Mouse (Mus musculus) intestine, postnatal 0 days (tissue): ENCODE data around the gene Krtap1-3. TPM values are rescaled to one million over a fixed set of nuclear protein-coding genes. Genes with fewer than 3 reads are reported as not detected.

Experiments
- ATAC-seq: fragments of 200-750 bp; cut with Nextera tagmentation; 2 replicates; pipeline ENCODE4 v1.8.0; 2017; ENCODE audit warnings: mild to moderate bottlenecking, moderate TSS enrichment, moderate library complexity
- H3K27ac ChIP-seq: fragments of 300-500 bp; sonication (generic); 2 replicates; pipeline ENCODE4 v1.5.1; 2014; ENCODE audit warnings: mild to moderate bottlenecking, low read depth, low read length, moderate library complexity
- H3K27me3 ChIP-seq: fragments of 300-500 bp; sonication (generic); replicated peaks from 2 replicates; pipeline ENCODE4 v1.6.1; 2014; ENCODE audit warnings: low read length, mixed read lengths; ENCODE audit not compliant: control insufficient read depth, insufficient read depth
- H3K36me3 ChIP-seq: fragments of 300-500 bp; sonication (generic); 2 replicates; pipeline ENCODE4 v1.6.1; 2014; ENCODE audit warnings: mild to moderate bottlenecking, moderate library complexity; ENCODE audit not compliant: control insufficient read depth, insufficient read depth
- H3K4me1 ChIP-seq: fragments of 300-500 bp; sonication (generic); replicated peaks from 2 replicates; pipeline ENCODE4 v1.6.1; 2014; ENCODE audit warnings: antibody characterized with exemption, low read length, mixed read lengths; ENCODE audit not compliant: control insufficient read depth, insufficient read depth
- H3K4me2 ChIP-seq: fragments of 300-500 bp; sonication (generic); replicated peaks from 2 replicates; pipeline ENCODE4 v1.6.1; 2014; ENCODE audit warnings: low read depth, mild to moderate bottlenecking, moderate library complexity
- H3K4me3 ChIP-seq: fragments of 300-500 bp; sonication (generic); 2 replicates; pipeline ENCODE4 v1.5.1; 2014; ENCODE audit warnings: low read depth, low read length
- H3K9ac ChIP-seq: fragments of 300-500 bp; sonication (generic); 2 replicates; pipeline ENCODE4 v1.6.1; 2014; ENCODE audit warnings: mild to moderate bottlenecking, low read depth, low read length
- H3K9me3 ChIP-seq: fragments of 300-500 bp; sonication (generic); 2 replicates; pipeline ENCODE4 v1.6.1; 2016; ENCODE audit warnings: mixed run types; ENCODE audit not compliant: control insufficient read depth
- CTCF ChIP-seq: sonication (generic); IDR thresholded peaks from 2 replicates; pipeline ENCODE4 v1.5.1; 2016; ENCODE audit warnings: low read depth, mild to moderate bottlenecking, control low read depth, antibody characterized with exemption, moderate library complexity
- WGBS: fragments of 180-500 bp; shearing (Covaris S2); extraction: QIAGEN DNeasy Blood & Tissue Kit; methylation state at CpG from one replicate; pipeline ENCODE4 v1.1.7; 2014; 5-methylcytosine and 5-hydroxymethylcytosine counted together
- polyA plus RNA-seq: library from polyadenylated mRNA; unstranded; fragments of >200 nt; fragmentation: Nextera tagmentation; extraction: Ambion mirVana; gene quantifications from 2 replicates; pipeline ENCODE4 v1.2.1, GENCODE M21; 2015

Krtap1-3 gene
- polyA plus RNA-seq, 1 experiment from 2014 or later: not detected

DNA sequence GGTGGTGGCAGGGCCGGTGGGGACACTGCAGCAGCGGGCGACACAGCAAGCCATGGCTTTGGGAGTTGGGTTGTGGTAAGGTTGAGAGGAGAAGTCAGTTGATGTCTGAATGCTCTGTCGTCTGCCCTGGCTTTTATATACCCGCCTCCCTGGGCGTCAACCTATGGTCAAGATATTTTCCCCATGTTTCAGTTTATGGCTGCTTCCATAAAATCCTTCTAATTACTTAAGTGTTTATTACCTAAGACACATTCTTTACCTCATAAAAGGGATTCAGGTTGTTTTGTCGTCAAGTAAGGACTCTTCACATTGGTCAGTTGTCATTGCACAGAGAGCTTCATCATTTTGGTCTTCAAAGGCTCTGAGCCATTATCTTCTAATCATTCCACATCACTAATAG is 24.6 kb downstream of the Krtap1-3 start, which contains the start of gene Krtap3-1:
Krtap3-1 (minus strand) TSS at position 101 of the 400 bp plus-strand sequence.
- H3K9ac ChIP-seq: no peak within 1 kb of the TSS
- no peak within 1 kb of the TSS for H3K4me2 ChIP-seq
- H3K4me1 ChIP-seq: no peaks in the 10 kb centered on the region
- H3K9me3 ChIP-seq: no peaks in the 10 kb centered on the region
- peak; percentile 54; the same call in 1 of the 2 replicates for ATAC-seq
- no peaks in the 10 kb centered on the region for H3K27me3 ChIP-seq
- 54% methylated on average over 7 of the region's 7 CpGs for WGBS
- H3K27ac ChIP-seq: no peak within 1 kb of the TSS
- H3K36me3 ChIP-seq: no peaks in the 10 kb centered on the region
- no peak for TF ChIP-seq CTCF
- no peak within 1 kb of the TSS for H3K4me3 ChIP-seq

DNA sequence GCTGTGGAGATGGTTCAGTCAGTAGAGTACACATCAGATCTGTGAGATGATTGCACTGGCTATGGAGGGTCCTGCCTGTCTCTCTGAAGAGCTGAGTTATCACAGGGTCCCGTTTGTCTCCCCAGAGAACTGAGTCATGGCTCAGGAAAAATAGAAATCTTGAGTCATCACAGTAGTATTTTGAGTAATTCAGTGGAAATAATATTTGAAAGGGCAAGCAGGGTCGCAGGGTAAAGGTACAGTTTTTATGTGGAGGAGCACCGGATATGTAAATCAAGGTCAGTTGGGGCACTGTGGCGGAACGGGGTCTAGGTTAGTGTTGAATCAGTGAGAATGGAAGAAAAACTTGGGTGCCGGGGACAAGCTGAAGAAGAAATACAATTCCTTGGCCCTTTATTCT is 28.6 kb downstream of the Krtap1-3 start:
- no peak for TF ChIP-seq CTCF
- no peak overlapping the region for H3K4me2 ChIP-seq

DNA sequence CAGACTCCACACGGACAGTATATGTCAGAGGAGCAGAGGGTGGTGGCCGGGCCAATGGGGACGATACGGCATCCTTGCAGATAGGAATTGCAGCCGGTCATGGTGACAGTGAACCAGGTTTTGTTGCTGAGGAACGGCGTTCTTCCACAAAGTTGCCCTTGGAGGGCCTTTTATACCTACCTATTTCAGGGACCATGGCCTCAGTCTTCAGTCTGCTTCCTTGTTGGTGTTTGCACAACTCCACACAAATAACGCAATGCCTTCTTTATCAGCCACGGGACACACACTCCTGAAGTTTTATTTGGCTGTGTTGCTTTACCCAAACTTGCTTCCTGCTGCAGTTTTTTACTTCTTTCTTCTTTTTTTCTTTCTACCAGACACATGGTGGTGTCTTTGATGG is 31.8 kb downstream of the Krtap1-3 start, which contains the start of gene Gm11939:
Gm11939 (minus strand) TSS at position 101 of the 400 bp plus-strand sequence.
- WGBS: 67% methylated on average over 9 of the region's 9 CpGs
- Histone ChIP-seq H3K9me3 (no peaks in the 10 kb centered on the region), H3K27me3 (no peaks in the 10 kb centered on the region), H3K27ac (no peak within 1 kb of the TSS), H3K36me3 (no peaks in the 10 kb centered on the region), H3K4me2 (no peak within 1 kb of the TSS), H3K4me1 (no peaks in the 10 kb centered on the region), H3K9ac (no peak within 1 kb of the TSS), H3K4me3 (no peak within 1 kb of the TSS)
- no peak for TF ChIP-seq CTCF
- no peak for ATAC-seq

More for the DNA sequence above, 28.6 kb downstream of the Krtap1-3 start:
- H3K36me3 ChIP-seq: no peaks in the 10 kb centered on the region
- H3K9me3 ChIP-seq: no peaks in the 10 kb centered on the region
- no peak overlapping the region for H3K27ac ChIP-seq
- 80% methylated on average over 6 of the region's 6 CpGs for WGBS
- no peaks in the 10 kb centered on the region for H3K4me1 ChIP-seq
- ATAC-seq: no peak
- no peaks in the 10 kb centered on the region for H3K27me3 ChIP-seq
- no peak overlapping the region for H3K4me3 ChIP-seq
- H3K9ac ChIP-seq: no peak overlapping the region

DNA sequence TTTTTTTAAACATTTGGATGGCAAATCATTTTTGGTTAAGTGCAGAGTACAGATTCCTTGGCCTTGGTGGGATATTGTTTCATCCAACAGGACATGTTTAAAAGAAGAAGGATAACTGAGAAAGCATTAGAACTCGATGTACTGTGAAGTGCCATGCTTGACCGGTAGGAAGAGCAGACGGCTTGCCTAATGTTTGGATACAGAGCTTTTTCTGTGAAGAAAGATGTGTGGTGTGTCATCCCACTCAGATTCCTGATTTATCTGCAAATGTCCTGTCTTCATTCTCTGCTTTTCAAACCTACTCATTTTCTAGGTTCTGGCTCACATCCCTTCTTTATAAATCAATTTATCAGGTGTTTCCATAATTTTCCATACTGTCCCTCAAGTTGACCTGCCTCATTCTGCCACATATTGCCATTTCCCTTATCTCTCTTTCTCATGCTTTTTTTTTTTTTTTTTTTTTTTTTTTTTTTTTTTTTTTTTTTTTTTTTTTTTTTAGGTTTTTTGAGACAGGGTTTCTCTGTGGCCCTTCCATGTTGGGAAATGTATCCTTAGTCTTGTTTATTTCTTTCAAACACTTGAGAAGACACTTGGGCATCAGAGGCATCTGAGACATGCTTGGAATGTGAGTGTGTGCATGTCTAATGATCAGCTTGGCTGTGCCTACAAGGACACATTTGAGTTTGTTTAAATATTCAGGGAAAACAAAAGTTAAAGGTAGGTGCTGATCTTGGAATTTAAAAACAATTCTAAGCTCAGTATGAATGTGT is 33.0 kb downstream of the Krtap1-3 start:
- Histone ChIP-seq H3K36me3 (no peaks in the 10 kb centered on the region), H3K27ac (no peak overlapping the region), H3K9ac (no peak overlapping the region), H3K4me2 (no peak overlapping the region), H3K9me3 (no peaks in the 10 kb centered on the region), H3K4me3 (no peak overlapping the region), H3K4me1 (no peaks in the 10 kb centered on the region), H3K27me3 (no peaks in the 10 kb centered on the region)
- no peak for ATAC-seq
- WGBS: 70% methylated on average over 3 of the region's 3 CpGs
- TF ChIP-seq CTCF: no peak

DNA sequence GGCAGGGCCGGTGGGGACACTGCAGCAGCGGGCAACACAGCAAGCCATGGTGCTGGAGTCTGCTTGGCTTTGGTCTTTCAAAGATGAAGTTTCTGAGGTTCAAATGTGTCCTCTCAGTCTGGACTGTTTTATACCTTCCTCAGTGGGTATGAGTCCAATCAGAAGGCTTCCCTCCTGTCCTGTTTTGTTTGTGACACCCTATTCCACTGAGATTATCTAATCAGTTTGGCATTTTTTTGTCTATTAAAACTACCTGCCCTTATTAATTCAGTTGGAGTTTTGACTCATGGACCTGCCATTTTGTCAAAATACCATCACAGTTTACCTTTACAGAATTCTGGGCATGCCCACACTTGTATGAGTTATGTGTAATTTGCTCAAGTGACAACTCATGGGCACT is 34.4 kb downstream of the Krtap1-3 start, which contains the start of gene Krtap3-2:
Krtap3-2 (minus strand) TSS at position 101 of the 400 bp plus-strand sequence.
- H3K4me3 ChIP-seq: no peak within 1 kb of the TSS
- ATAC-seq: no peak

DNA sequence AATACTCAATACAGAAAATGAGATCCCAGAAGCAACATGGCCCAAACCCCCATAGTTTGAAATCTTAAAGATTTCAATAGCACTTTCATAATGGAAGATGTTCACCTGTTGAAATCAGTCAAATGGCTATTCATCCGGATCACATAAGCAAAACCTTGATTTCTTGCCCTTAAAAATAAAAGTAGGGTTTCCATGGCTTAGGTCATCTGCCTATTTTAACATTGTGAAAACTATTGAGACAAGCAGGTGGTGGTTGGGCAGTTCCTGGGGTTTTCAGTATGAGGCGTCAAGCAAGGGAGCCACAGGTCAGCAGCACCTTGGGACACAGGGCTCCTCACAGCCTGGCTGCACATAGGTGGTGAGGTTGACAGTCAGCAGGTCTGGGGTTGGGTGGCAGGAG is 34.9 kb downstream of the Krtap1-3 start:
- TF ChIP-seq CTCF: no peak
- no peak for ATAC-seq
- no peaks in the 10 kb centered on the region for H3K36me3 ChIP-seq
- no peak overlapping the region for H3K9ac ChIP-seq
- no peak overlapping the region for H3K4me2 ChIP-seq
- H3K27ac ChIP-seq: no peak overlapping the region
- no peaks in the 10 kb centered on the region for H3K4me1 ChIP-seq
- WGBS: 85% methylated on average over 2 of the region's 2 CpGs
- H3K27me3 ChIP-seq: no peaks in the 10 kb centered on the region
- H3K4me3 ChIP-seq: no peak overlapping the region
- H3K9me3 ChIP-seq: no peaks in the 10 kb centered on the region

More for the DNA sequence above, 34.4 kb downstream of the Krtap1-3 start, which contains the start of gene Krtap3-2:
- H3K27me3 ChIP-seq: no peaks in the 10 kb centered on the region
- no peak within 1 kb of the TSS for H3K4me2 ChIP-seq
- no peaks in the 10 kb centered on the region for H3K4me1 ChIP-seq
- no peak within 1 kb of the TSS for H3K27ac ChIP-seq
- no peaks in the 10 kb centered on the region for H3K9me3 ChIP-seq
- H3K9ac ChIP-seq: no peak within 1 kb of the TSS
- WGBS: 88% methylated on average over 1 of the region's 2 CpGs
- TF ChIP-seq CTCF: no peak
- no peaks in the 10 kb centered on the region for H3K36me3 ChIP-seq
